Mouse (Mus musculus) CH12.LX (cell line): ENCODE results near the gene Ppa2.

Experiments
- BHLHE40 ChIP-seq: IDR thresholded peaks from 2 replicates; pipeline ENCODE4 v1.6.1; 2011; ENCODE audit warnings: mild to moderate bottlenecking, low read depth, low read length, improper control_type of control experiment
- CHD1 ChIP-seq: IDR thresholded peaks from 2 replicates; pipeline ENCODE4 v1.6.1; 2012; ENCODE audit warnings: low read depth, low read length, improper control_type of control experiment, inconsistent platforms
- CTCF ChIP-seq, 2 experiments: IDR thresholded peaks in 1 of 2; conservative IDR thresholded peaks in 1 of 2; 2 replicates each; pipeline ENCODE4 v1.5.1; 2011 to 2012; ENCODE audit warnings: low read depth in 2 of 2, low read length in 2 of 2, improper control_type of control experiment in 1 of 2, inconsistent platforms in 1 of 2, mild to moderate bottlenecking in 1 of 2, moderate library complexity in 1 of 2
- USF2 ChIP-seq: conservative IDR thresholded peaks from 2 replicates; pipeline ENCODE4 v1.6.1; 2011; ENCODE audit warnings: low read depth, low read length, improper control_type of control experiment

DNA sequence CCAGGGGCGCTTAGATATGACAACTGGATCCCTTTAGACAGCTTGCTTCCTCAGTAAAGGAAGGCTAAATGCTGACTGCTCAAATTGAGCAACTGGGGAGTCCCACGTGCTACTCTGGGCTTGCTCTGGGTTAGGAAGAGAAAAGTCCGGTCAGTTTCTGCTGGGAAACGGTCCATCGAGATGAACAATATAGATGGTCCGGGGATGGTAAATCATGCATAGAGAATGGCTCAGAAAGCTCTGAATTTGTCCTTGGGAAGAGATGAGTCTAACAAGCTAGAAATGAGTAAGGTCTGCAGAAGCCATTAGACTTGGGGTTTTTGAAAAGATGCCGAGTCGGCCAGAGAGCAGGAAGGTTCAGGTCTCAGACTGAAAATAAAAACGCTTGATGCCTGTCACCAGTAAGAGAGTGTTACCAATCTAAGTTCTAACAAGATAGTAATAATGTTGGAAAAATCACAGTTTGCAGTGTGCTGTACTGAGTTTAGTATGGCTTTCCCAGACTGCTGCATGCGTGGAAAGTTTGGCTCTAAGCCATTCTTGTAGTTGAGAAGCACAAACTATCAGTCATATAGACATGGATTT lies 80.0 kb downstream of the Ppa2 start:
- TF ChIP-seq USF2 (peak; percentile 16), CTCF (conservative IDR thresholded peaks at IDR 0.05 in 1 of 2, IDR thresholded peaks at IDR 0.05 in 1 of 2; ENCODE audit: low read depth in 2 of 2, low read length in 2 of 2) (no peak), BHLHE40 (peak; percentile 83), CHD1 (no peak; the same call in none of the 2 replicates)
